Mouse (Mus musculus) spleen, adult 2 months (tissue): Measurements from ENCODE around the gene E4f1. TPM values are rescaled to one million over a fixed set of nuclear protein-coding genes. Genes with fewer than 3 reads are reported as not detected.
"Not testable (repeated sequence)": the region's sequence is repeated elsewhere in the genome, so short reads cannot be mapped to it uniquely, and the experiment has no call there.

Experiments used
- DNase-seq, 2 experiments: peaks; one replicate each; pipeline versions ENCODE4 v3.0.0 to v3.0.0-alpha.2; 2012 to 2021; ENCODE audit warnings: low spot score in 2 of 2, low read depth in 1 of 2
- H3K27ac ChIP-seq: fragments of 200-500 bp; 2 replicates; pipeline ENCODE4 v1.5.1; 2012; ENCODE audit warnings: low read length, inconsistent platforms; ENCODE audit not compliant: insufficient read depth
- H3K27me3 ChIP-seq: fragments of 200-500 bp; 2 replicates; pipeline ENCODE4 v1.6.1; 2012; ENCODE audit warnings: mild to moderate bottlenecking, moderate library complexity, low read length, inconsistent platforms; ENCODE audit not compliant: control insufficient read depth, insufficient read depth
- H3K36me3 ChIP-seq: fragments of 200-500 bp; 2 replicates; pipeline ENCODE4 v1.6.1; 2012; ENCODE audit warnings: mild to moderate bottlenecking, low read length, inconsistent platforms; ENCODE audit not compliant: control insufficient read depth, insufficient read depth
- H3K4me1 ChIP-seq: fragments of 200-500 bp; 2 replicates; pipeline ENCODE4 v1.6.1; 2011; ENCODE audit warnings: inconsistent platforms; ENCODE audit not compliant: control insufficient read depth, insufficient read depth, insufficient read length
- H3K4me3 ChIP-seq: fragments of 200-500 bp; 2 replicates; pipeline ENCODE4 v1.5.1; 2011; ENCODE audit warnings: mild to moderate bottlenecking, inconsistent platforms; ENCODE audit not compliant: insufficient read depth, insufficient read length; ENCODE audit errors: extremely low read depth
- CTCF ChIP-seq: fragments of 200-500 bp; IDR thresholded peaks from 2 replicates; pipeline ENCODE4 v1.5.1; 2011; ENCODE audit warnings: mild to moderate bottlenecking, inconsistent platforms; ENCODE audit not compliant: insufficient read depth, insufficient read length, insufficient replicate concordance; ENCODE audit errors: extremely low read depth
- POLR2A ChIP-seq: fragments of 200-500 bp; IDR thresholded peaks from 2 replicates; pipeline ENCODE4 v1.6.1; 2011; ENCODE audit warnings: low read depth, low read length, inconsistent platforms
- whole genome bisulfite sequencing: fragments of 180-500 bp; shearing (Covaris S2); methylation state at CpG from one replicate; pipeline ENCODE4 v1.1.7; 2018; 5-methylcytosine and 5-hydroxymethylcytosine counted together
- polyA plus RNA-seq: library from polyadenylated mRNA; depleted of rRNA; stranded (reverse); fragments of >200 nt; gene quantifications from 2 replicates; pipeline ENCODE4 v1.2.3, GENCODE M21; 2012

E4f1 gene
- polyA plus RNA-seq, 1 experiment: 95.9 TPM

DNA sequence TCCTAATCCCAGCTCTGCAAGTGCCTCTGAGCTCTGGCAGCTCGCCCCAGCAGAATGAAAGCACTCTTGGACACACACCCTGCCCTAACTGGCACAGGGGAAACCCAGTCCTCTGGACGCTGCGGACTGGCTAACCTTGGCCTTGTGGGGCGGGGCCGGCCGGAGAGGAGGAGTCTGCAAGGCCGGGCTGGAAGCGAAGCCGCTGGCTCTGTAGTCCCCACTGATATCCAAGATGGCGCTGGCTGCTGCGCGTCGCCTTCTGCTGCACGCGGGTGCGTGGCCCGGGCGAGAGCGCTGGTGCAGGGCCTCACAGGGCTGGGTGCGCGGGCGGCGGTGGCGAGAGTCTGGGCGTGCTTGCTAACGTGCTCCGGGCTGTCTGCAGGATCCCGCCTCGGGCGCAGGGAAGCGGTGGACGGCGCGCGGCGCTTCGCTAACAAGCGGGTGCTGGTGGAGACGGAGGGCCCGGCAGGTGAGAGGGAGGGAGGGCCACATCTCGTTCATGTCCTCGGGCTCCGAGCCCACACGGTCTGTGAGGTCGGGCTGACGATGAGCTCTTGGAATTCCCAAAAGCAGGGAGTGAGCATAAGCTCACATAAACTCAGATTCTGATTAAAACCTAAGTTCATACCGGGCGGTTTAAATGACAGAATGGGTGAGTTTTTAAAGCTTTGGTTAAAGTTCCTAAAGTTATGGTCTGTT, 43.5 kb downstream of the E4f1 start, which contains the start of gene Eci1:
Gene Eci1 (plus strand): TSS at position 171 of the 699 bp plus-strand sequence.
- peak within 1 kb of the TSS; percentile 78 for H3K4me3 ChIP-seq
- no peaks in the 10 kb centered on the region for H3K27me3 ChIP-seq
- H3K27ac ChIP-seq: peak within 1 kb of the TSS; percentile 88
- H3K36me3 ChIP-seq: peaks cover 20% of the 10 kb centered on the region
- 1% methylated on average over 48 of the region's 48 CpGs for WGBS
- no peak for TF ChIP-seq CTCF
- TF ChIP-seq POLR2A: peak; percentile 77
- H3K4me1 ChIP-seq: peaks cover 4% of the 10 kb centered on the region; the same call in 1 of the 2 replicates
- peak; percentile 45 to 90 for DNase-seq

DNA sequence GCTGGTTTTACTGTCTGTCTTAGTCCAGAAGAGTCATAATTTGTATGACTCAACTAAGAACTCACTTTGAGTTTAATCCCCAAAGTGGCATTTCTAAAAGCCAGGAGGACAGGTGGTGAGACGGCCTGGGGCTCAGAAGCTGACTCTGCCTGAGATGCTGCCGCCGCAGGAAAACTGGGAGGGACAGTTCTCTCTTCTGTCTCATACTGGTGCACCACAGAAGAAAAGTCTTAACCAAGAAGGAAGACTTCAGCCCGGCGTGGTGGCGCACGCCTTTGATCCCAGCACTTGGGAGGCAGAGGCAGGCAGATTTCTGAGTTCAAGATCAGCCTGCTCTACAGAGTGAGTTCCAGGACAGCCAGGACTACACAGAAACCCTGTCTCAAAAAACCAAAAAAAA, 44.2 kb downstream of the E4f1 start:
- H3K4me3 ChIP-seq: no peak overlapping the region
- TF ChIP-seq POLR2A: no peak
- no peak for TF ChIP-seq CTCF
- WGBS: 91% methylated on average over 7 of the region's 7 CpGs

DNA sequence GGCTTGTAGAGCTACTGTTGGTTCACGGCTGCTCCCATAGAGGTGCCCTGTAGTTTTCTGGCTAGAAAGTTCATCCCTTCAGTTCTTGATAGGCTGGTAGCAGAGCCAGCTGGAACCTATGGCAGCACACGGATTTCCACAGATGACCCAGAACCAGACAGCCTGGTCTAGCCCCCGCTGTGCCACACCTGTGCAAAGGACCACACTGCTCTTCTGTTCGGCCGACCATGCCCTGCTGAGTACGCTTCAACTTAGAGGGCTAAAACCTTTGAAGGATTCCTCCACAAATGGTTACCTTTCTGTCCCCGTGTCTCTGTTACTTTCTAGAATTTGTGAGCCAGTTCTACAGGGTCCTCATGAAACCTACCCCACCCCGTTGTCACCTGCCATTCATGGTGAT, 44.8 kb downstream of the E4f1 start:
- peaks cover 28% of the 10 kb centered on the region for H3K36me3 ChIP-seq
- H3K27ac ChIP-seq, H3K27me3 ChIP-seq, DNase-seq, H3K4me3 ChIP-seq, H3K4me1 ChIP-seq: not testable (repeated sequence)
- 89% methylated on average over 6 of the region's 8 CpGs for WGBS

More for the DNA sequence above, 44.2 kb downstream of the E4f1 start:
- no peak for DNase-seq
- peaks cover 25% of the 10 kb centered on the region for H3K36me3 ChIP-seq
- H3K4me1 ChIP-seq: peaks cover 4% of the 10 kb centered on the region; the same call in 1 of the 2 replicates
- H3K27me3 ChIP-seq: no peaks in the 10 kb centered on the region
- no peak overlapping the region for H3K27ac ChIP-seq

DNA sequence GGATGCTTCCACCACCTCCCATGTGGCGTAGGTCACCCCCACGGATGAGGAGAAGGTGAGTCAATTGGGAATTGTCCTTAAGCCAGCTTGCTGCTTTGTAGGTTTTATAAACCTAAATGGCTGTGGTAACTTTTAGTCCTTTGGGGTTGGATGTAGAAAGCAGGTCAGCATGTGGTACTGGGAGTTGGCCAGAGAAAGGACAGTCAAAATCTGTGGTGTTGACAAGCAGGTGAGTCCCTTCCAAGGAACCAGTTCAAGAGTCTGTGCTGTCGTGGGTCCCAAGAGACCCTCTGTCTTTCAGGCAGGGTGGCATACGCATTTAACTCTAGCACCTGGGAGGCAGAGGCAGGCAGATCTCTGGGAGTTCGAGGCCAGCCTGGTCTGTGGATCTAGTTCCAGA, 45.6 kb downstream of the E4f1 start:
- TF ChIP-seq POLR2A (no peak), CTCF (no peak)
- DNase-seq: no peak
- H3K4me1 ChIP-seq: peaks cover 4% of the 10 kb centered on the region; the same call in 1 of the 2 replicates
- H3K27me3 ChIP-seq: no peaks in the 10 kb centered on the region
- WGBS: 91% methylated on average over 5 of the region's 5 CpGs
- peaks cover 35% of the 10 kb centered on the region for H3K36me3 ChIP-seq
- H3K27ac ChIP-seq: no peak overlapping the region
- no peak overlapping the region for H3K4me3 ChIP-seq

DNA sequence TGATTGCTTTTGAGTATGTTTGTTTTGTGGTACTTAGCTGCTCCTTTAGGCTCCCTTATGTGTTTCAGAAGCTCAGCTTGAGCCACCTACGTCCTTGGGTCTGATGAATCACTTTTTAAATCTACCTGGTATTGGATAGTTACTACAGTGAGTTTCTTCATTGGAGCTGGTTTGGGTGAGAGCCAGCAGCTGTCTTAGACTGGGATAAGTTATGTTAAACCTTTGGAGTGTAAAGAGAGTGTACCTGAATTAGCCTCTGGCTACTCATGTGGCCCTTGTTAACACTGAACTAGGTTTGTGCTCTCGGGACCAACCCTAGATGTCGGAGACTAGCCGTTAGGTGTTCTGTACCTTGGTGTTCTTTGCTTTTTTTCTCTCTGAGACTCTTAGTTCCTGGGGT, 47.0 kb downstream of the E4f1 start:
- TF ChIP-seq POLR2A: no peak
- H3K27me3 ChIP-seq: no peaks in the 10 kb centered on the region
- peaks cover 4% of the 10 kb centered on the region; the same call in 1 of the 2 replicates for H3K4me1 ChIP-seq
- no peak for DNase-seq
- no peak overlapping the region for H3K27ac ChIP-seq
- WGBS: 96% methylated on average over 4 of the region's 4 CpGs
- peaks cover 40% of the 10 kb centered on the region for H3K36me3 ChIP-seq
- no peak overlapping the region for H3K4me3 ChIP-seq

DNA sequence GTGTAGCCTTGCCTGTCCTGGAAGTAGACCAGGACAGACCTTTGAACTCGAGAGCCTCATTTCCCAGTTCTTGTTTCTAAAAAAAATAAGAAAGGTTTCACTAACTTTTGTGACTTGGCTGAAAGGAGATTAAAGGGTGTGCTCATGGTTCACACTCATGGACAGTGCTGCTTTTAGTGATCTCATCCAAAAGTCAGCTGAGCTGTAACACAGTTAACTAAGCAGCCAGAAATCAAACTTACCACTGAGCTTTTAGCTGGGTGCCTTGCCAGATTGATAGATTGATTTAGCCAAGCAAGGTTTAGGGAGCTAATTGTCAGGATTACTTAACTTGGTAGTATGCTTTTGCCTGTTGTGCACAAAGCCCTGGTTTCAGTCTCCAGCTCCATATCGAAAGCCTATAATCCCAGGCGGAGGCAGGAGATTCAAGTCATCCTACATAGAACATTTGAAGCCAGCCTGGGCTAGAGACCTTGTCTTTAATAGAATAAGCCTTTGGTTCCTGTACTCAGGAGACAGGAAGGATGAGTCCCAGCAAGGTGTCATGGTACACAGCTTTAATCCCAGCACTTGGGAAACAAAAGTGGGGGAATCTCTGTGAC, 54.0 kb downstream of the E4f1 start:
- DNase-seq: no peak
- no peaks in the 10 kb centered on the region for H3K27me3 ChIP-seq
- H3K4me1 ChIP-seq: peaks cover 3% of the 10 kb centered on the region; the same call in 1 of the 2 replicates
- no peak overlapping the region for H3K27ac ChIP-seq
- no peak overlapping the region for H3K4me3 ChIP-seq
- TF ChIP-seq CTCF (no peak), POLR2A (no peak)
- WGBS: 80% methylated on average over 3 of the region's 3 CpGs
- H3K36me3 ChIP-seq: peaks cover 18% of the 10 kb centered on the region

DNA sequence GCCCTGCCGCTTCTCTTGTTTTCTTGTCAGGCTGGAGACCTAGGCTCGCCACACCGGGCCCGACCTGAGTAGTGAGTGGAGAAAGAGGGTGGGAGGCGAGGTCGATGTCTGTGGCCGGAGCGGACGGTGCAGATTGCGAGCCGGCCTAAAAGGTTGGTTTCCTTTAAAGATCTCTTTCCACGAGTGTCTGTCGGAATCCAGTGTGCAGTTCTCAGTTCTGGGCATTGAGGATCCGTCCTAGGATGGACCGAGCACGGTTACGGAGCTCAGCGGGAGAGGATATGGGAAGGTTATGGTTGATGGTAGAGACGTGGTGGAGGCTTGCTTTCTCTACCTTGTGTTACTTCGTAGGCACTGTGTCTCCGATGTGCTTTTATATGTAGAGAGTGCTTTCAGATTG, 55.1 kb downstream of the E4f1 start:
- WGBS: under 1% methylated on average over 21 of the region's 21 CpGs
- Histone ChIP-seq H3K4me1 (peaks cover 3% of the 10 kb centered on the region; the same call in 1 of the 2 replicates), H3K27ac (peak overlapping the region; percentile 81), H3K36me3 (peaks cover 15% of the 10 kb centered on the region), H3K27me3 (no peaks in the 10 kb centered on the region), H3K4me3 (peak overlapping the region; percentile 89)
- DNase-seq: peak in 1 of 2 experiments; percentile 11
- TF ChIP-seq CTCF (no peak), POLR2A (no peak)
